Mouse (Mus musculus) limb, embryonic 10.5 days (tissue): ENCODE measurements around the gene Kdm2a. TPM values are rescaled to one million over a fixed set of nuclear protein-coding genes. Genes with fewer than 3 reads are reported as not detected.
A peak's percentile ranks its signal among the peaks of the same experiment; 100 is the strongest.

ENCODE experiments used
- DNase-seq: peaks from one replicate; pipeline ENCODE4 v3.0.0-alpha.2; 2017; ENCODE audit warnings: low spot score
- H3K27ac ChIP-seq: fragments of 300-500 bp; sonication (generic); 2 replicates; pipeline ENCODE4 v1.5.1; 2016; ENCODE audit warnings: mild to moderate bottlenecking
- H3K27me3 ChIP-seq: fragments of 300-500 bp; sonication (generic); 2 replicates; pipeline ENCODE4 v1.6.1; 2016; ENCODE audit warnings: low read depth, mild to moderate bottlenecking; ENCODE audit not compliant: poor library complexity, severe bottlenecking
- H3K36me3 ChIP-seq: fragments of 300-500 bp; sonication (generic); 2 replicates; pipeline ENCODE4 v1.6.1; 2016; ENCODE audit warnings: mild to moderate bottlenecking, moderate library complexity
- H3K4me1 ChIP-seq: fragments of 300-500 bp; sonication (generic); 2 replicates; pipeline ENCODE4 v1.6.1; 2016
- H3K4me3 ChIP-seq: fragments of 300-500 bp; sonication (generic); 2 replicates; pipeline ENCODE4 v1.5.1; 2016; ENCODE audit warnings: mild to moderate bottlenecking, moderate library complexity
- H3K9me3 ChIP-seq: fragments of 300-500 bp; sonication (generic); replicated peaks from 2 replicates; pipeline ENCODE4 v1.6.1; 2016; ENCODE audit warnings: mild to moderate bottlenecking
- WGBS: fragments of 180-500 bp; shearing (Covaris S2); methylation state at CpG from one replicate; pipeline ENCODE4 v1.1.7; 2016; 5-methylcytosine and 5-hydroxymethylcytosine counted together
- polyA plus RNA-seq: library from polyadenylated mRNA; unstranded; fragments of >200 nt; fragmentation: Nextera tagmentation; extraction: Ambion mirVana; gene quantifications from 2 replicates; pipeline ENCODE4 v1.2.1, GENCODE M21; 2016

The Kdm2a gene
- polyA plus RNA-seq, 1 experiment from 2014 or later = 77.9 TPM

DNA sequence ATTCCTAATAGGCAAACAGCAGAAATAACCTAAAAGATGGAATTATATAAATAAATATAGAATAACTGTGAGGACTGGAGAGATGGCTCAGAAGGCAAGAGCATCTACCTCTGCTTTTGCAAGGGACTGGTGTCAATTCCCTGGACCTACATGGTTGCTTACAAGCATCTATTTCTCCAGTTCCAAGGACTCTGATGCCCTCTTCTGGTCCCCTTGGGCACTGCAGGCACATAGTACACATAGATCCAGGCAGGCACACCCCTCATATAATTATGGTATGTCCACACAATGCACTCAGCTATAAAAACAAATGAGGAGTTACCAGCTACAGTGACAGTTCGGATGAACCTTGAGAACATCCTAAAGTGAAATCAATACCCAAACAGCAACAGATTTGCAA, 118.6 kb downstream of the Kdm2a start:
- H3K27ac ChIP-seq = no peak overlapping the region
- H3K9me3 ChIP-seq = no peaks in the 10 kb centered on the region
- H3K27me3 ChIP-seq = peaks cover 18% of the 10 kb centered on the region
- no peak for DNase-seq
- peaks cover 17% of the 10 kb centered on the region for H3K4me1 ChIP-seq
- H3K36me3 ChIP-seq = peaks cover 6% of the 10 kb centered on the region
- no peak overlapping the region for H3K4me3 ChIP-seq
- WGBS = 88% methylated on average over 1 of the region's 1 CpGs

DNA sequence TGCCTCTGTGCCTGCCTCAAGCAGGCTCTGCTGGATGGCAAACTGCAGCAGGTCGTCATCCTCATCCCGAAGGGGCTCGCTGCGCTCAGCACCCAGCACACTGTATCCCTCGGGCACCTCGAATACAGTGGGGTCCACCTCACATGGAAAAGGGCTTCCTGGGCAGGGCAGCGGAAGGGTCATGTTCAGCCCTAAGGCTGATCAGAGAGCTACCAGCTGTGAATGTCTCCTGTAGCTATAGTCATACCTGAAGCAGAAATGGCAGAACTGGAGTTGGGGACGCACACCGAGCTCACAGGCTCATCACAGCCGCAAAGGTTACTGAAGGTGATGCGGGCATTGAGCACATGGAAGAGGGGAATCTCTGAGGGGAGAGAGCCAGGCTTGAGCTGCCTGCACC, 127.1 kb downstream of the Kdm2a start:
- Histone ChIP-seq H3K36me3 (no peaks in the 10 kb centered on the region), H3K27me3 (peaks cover 58% of the 10 kb centered on the region), H3K27ac (no peak overlapping the region), H3K4me1 (peaks cover 12% of the 10 kb centered on the region), H3K4me3 (no peak overlapping the region), H3K9me3 (no peaks in the 10 kb centered on the region)
- no peak for DNase-seq
- WGBS = 92% methylated on average over 11 of the region's 11 CpGs

DNA sequence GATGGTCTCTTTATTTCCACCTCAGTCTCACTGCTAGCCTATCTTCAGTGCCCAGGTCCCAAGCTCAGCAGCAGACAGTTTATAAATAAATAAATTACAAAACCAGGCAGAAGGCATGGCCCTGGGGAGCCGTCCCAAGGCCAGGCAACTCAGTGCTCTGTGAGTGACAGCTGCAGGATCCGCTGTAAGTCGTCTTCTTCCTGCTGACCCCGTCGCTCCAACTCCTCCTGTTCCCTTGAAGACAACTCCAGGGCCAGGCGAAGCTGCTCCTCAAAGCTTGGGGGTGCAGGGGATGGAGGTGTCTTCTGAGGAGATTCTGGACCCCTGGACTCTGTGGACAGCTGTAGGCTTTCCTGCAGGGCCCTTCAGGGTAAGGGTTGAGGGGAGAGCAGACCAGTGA, 127.9 kb downstream of the Kdm2a start:
- Histone ChIP-seq H3K27me3 (peaks cover 64% of the 10 kb centered on the region), H3K9me3 (no peaks in the 10 kb centered on the region)
- 71% methylated on average over 6 of the region's 6 CpGs for WGBS

GRCm38 (mm10) chr19:4268566-4269361, 129.3 kb downstream of the Kdm2a start, which contains the start of gene Ssh3:
Gene Ssh3 (minus strand): TSS chr19:4269180.
- peaks cover 68% of the 10 kb centered on the region for H3K27me3 ChIP-seq
- H3K27ac ChIP-seq = peak within 1 kb of the TSS; percentile 47; the same call in 1 of the 2 replicates
- 4% methylated on average over 46 of the region's 46 CpGs for WGBS
- peak; percentile 54 for DNase-seq
- no peaks in the 10 kb centered on the region for H3K9me3 ChIP-seq
- peaks cover 13% of the 10 kb centered on the region for H3K4me1 ChIP-seq
- H3K36me3 ChIP-seq = no peaks in the 10 kb centered on the region
- peak within 1 kb of the TSS; percentile 56 for H3K4me3 ChIP-seq

More for the DNA sequence above, 127.9 kb downstream of the Kdm2a start:
- no peak overlapping the region for H3K4me3 ChIP-seq
- no peak for DNase-seq
- no peaks in the 10 kb centered on the region for H3K36me3 ChIP-seq
- no peak overlapping the region for H3K27ac ChIP-seq
- peaks cover 12% of the 10 kb centered on the region for H3K4me1 ChIP-seq

DNA sequence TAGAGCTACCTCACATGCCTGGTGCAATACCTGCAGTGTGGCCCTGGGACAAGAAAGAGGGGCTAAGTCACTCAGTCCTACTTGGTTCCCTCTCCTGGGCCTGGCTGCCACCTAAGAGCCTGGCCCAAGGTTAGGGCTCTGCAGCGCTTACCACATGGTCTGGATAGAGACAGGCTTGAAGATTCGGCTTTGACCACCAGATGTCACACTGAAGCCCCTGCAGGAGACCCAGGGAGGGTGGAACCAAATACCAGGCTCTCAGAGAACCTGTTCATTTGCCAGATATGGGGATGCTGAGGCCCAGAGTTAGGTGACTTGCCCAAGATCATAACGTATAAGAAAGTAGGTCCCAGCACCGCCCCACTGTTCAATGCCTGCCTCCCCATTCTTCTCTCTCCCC, 132.1 kb downstream of the Kdm2a start:
- peaks cover 63% of the 10 kb centered on the region for H3K27me3 ChIP-seq
- H3K4me3 ChIP-seq = no peak overlapping the region
- peaks cover 18% of the 10 kb centered on the region for H3K4me1 ChIP-seq
- no peak overlapping the region for H3K27ac ChIP-seq
- no peak for DNase-seq
- H3K9me3 ChIP-seq = no peaks in the 10 kb centered on the region
- no peaks in the 10 kb centered on the region for H3K36me3 ChIP-seq
- 62% methylated on average over 4 of the region's 4 CpGs for WGBS

Other genes with a start within 250 kb of the Kdm2a start
- gene Coro1b, start 249.7 kb downstream of the Kdm2a start, polyA plus RNA-seq = 129 and 148 TPM in 2 replicates
- 0.93 and 1.4 TPM in 2 replicates for gene Ptprcap, start 244.7 kb downstream of the Kdm2a start, polyA plus RNA-seq
- 58.3 and 66.0 TPM in 2 replicates for gene Rps6kb2, start 234.9 kb downstream of the Kdm2a start, polyA plus RNA-seq
- 3.2 and 3.3 TPM in 2 replicates for gene Carns1, start 222.8 kb downstream of the Kdm2a start, polyA plus RNA-seq
- 0.21 and 1.2 TPM in 2 replicates for gene Tbc1d10c, start 207.0 kb downstream of the Kdm2a start, polyA plus RNA-seq
- 1,070 and 1,129 TPM in 2 replicates for gene Ppp1ca, start 206.2 kb downstream of the Kdm2a start, polyA plus RNA-seq
- 58.2 and 61.5 TPM in 2 replicates for gene Rad9a, start 196.6 kb downstream of the Kdm2a start, polyA plus RNA-seq
- 4.3 and 6.0 TPM in 2 replicates for gene Clcf1, start 184.0 kb downstream of the Kdm2a start, polyA plus RNA-seq
- not detected in 2 replicates for gene AC109138.7, start 183.9 kb downstream of the Kdm2a start, polyA plus RNA-seq
- gene Pold4, start 166.4 kb downstream of the Kdm2a start, polyA plus RNA-seq = 14.0 and 16.2 TPM in 2 replicates
- gene Ssh3, start 129.1 kb downstream of the Kdm2a start, polyA plus RNA-seq = 2.5 and 4.4 TPM in 2 replicates
- gene Ankrd13d, start 115.1 kb downstream of the Kdm2a start, polyA plus RNA-seq = 5.5 and 7.9 TPM in 2 replicates
- 14.6 and 15.5 TPM in 2 replicates for gene Grk2, start 92.1 kb downstream of the Kdm2a start, polyA plus RNA-seq
- gene Rhod, start 41.1 kb upstream of the Kdm2a start, polyA plus RNA-seq = 24.7 and 32.9 TPM in 2 replicates
- 0.53 and 0.95 TPM in 2 replicates for gene Syt12, start 79.2 kb upstream of the Kdm2a start, polyA plus RNA-seq
- not detected in 2 replicates for gene 2010003K11Rik, start 100.3 kb upstream of the Kdm2a start, polyA plus RNA-seq
- 15.8 and 18.8 TPM in 2 replicates for gene Pcx, start 112.2 kb upstream of the Kdm2a start, polyA plus RNA-seq
- 7.8 and 8.0 TPM in 2 replicates for gene Lrfn4, start 217.4 kb upstream of the Kdm2a start, polyA plus RNA-seq
- 85.7 and 90.4 TPM in 2 replicates for gene Rce1, start 227.4 kb upstream of the Kdm2a start, polyA plus RNA-seq